Mouse (Mus musculus) cortical plate, adult 2 months (tissue): ENCODE measurements around the gene Gpsm2.

Experiments used
- CTCF ChIP-seq: fragments of 200-500 bp; IDR thresholded peaks from 2 replicates; pipeline ENCODE4 v1.5.1; 2011; ENCODE audit warnings: mild to moderate bottlenecking, control low read depth, low read length; ENCODE audit not compliant: insufficient read depth; ENCODE audit errors: extremely low read depth
- POLR2A ChIP-seq: fragments of 200-500 bp; IDR thresholded peaks from 2 replicates; pipeline ENCODE4 v1.6.1; 2011; ENCODE audit warnings: mild to moderate bottlenecking, low read length, control low read depth; ENCODE audit not compliant: insufficient read depth; ENCODE audit errors: extremely low read depth

GRCm38 (mm10) chr3:108660941-108661340 is 61.2 kb downstream of the Gpsm2 start:
- TF ChIP-seq CTCF, result no peak
- TF ChIP-seq POLR2A, result no peak
